Mouse (Mus musculus) layer of hippocampus, postnatal 25 days (tissue): ENCODE data around the gene Gm4969. TPM values are rescaled to one million over a fixed set of nuclear protein-coding genes. Genes with fewer than 3 reads are reported as not detected.

Source experiments
- DNase-seq, 2 experiments: peaks; one replicate each; pipeline ENCODE4 v3.0.0; 2022; ENCODE audit warnings: mixed read lengths in 2 of 2, low spot score in 1 of 2; ENCODE audit errors: extremely low spot score in 1 of 2
- total RNA-seq, 2 experiments: library from RNA; stranded (reverse); gene quantifications; 2 replicates each; pipeline ENCODE4 v1.2.3; 2021

Gene Gm4969
- total RNA-seq, 2 experiments from 2014 or later: 0.42 to 0.49 TPM

GRCm38 (mm10) chr7:19137380-19137779 is 19.2 kb upstream of the Gm4969 start:
- DNase-seq: peak; percentile 52 to 79

DNA sequence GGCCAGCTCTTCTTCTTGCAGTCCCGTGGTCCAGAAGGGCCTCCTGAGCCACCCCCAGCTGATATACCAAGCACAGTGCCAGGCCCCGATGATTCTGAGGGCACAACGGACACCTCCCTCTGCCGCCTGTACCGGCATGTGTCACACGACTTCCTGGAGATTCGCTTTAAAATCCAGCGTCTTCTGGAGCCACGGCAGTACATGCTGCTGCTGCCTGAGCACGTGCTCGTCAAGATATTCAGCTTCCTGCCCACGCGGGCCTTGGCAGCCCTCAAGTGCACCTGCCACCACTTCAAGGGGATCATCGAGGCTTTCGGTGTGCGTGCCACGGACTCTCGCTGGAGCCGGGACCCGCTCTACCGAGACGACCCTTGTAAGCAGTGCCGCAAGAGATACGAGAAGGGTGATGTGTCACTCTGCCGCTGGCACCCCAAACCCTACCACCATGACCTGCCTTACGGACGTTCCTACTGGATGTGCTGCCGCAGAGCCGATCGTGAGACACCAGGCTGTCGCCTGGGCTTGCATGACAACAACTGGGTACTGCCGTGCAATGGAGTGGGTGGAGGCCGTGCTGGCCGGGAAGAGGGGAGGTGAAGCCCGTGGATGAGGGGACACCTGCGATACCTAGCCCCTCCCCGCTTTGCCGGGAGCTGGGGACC is 18.6 kb upstream of the Gm4969 start:
- DNase-seq: no peak

DNA sequence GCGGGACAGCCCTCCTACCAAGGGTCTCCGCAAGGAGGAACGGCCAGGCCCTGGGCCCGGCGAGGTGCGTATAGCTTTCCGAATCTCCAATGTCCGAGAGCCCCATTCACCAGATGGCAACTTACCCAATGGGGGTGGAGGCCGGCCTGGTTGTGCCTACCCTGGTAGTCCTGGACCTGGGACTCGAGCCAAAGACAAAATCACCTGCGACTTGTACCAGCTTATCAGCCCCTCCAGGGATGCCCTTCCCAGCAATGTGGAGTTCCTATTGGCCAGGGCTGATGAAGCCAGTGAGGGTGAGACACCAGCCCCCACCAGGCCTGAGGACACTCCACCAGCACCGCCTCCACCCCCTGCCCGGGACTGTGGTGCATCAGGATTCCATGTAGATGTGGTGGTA is 18.0 kb upstream of the Gm4969 start:
- DNase-seq: no peak

GRCm38 (mm10) chr7:19131324-19131848 is 13.2 kb upstream of the Gm4969 start:
- peak; percentile 87 to 94 for DNase-seq

GRCm38 (mm10) chr7:19130657-19131056 is 12.5 kb upstream of the Gm4969 start:
- no peak for DNase-seq

DNA sequence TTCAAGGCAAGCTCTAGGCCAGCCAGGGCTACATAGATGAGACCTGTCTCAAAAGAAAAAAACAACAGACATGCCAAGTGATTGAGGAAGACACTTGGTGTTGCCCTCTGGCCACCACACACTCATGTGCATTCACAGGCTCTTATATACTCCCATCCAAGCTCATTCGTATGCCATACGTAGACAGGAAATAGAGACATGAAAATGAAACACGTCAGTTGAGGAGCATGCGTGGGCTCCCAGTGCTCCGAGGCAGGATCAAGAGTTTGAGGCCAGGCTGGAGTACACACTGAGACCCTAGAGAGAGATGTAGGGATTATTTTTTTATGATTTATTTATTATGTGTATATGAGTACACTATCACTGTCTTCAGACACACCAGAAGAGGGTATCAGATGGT is 11.2 kb upstream of the Gm4969 start:
- no peak for DNase-seq

- DNase-seq: no peak
These were observed 9.6 kb upstream of the Gm4969 start for GRCm38 (mm10) chr7:19127744-19128143.

DNA sequence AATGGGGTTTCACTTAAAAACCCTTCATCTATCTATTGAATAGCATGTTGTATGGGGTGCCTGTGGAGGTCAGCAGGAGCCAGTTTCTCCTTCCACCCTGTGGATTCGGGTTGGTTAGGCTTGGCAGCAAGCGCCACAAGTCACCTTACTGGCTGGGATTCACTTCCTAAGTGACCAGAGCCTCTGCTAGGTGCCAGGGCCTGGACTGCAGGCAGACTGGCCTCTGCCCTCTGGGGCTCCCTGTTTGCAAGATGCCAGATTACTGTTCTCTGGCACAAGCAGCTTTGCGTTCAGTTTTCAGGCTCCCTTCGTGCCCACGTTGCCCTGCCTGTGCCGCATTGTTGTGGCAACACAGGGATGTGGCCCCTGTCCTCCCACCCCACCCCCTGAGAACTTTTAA is 6.5 kb upstream of the Gm4969 start:
- no peak for DNase-seq

- DNase-seq: no peak
These were observed 3.5 kb upstream of the Gm4969 start for GRCm38 (mm10) chr7:19121686-19122085.

GRCm38 (mm10) chr7:19119631-19120429 is 1.7 kb upstream of the Gm4969 start, which contains the start of gene Fbxo46:
TSS of gene Fbxo46 (plus strand) at chr7:19119859.
- peak; percentile 79 to 82 for DNase-seq

DNA sequence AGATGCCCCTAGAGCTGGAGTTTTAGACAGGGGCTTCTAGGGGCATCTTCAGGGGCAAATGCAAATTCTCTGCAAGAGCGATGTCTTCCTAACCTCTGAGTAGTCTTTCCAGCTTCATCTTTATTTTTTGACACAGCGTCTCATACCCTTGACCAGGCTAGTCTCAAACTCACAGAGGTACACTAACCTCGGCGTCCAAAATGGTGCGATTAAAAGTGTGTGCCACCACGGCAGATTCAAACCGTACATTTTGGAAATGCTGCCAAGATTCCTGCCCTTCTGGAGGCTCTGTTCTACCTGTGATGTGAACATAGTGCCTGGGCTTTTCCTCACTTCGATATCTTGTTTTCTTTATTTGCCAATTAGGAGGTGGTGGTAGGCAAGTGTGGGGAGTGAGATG is 915 bp upstream of the Gm4969 start:
- no peak for DNase-seq

GRCm38 (mm10) chr7:19109565-19109964 is 8.6 kb downstream of the Gm4969 start:
- no peak for DNase-seq

DNA sequence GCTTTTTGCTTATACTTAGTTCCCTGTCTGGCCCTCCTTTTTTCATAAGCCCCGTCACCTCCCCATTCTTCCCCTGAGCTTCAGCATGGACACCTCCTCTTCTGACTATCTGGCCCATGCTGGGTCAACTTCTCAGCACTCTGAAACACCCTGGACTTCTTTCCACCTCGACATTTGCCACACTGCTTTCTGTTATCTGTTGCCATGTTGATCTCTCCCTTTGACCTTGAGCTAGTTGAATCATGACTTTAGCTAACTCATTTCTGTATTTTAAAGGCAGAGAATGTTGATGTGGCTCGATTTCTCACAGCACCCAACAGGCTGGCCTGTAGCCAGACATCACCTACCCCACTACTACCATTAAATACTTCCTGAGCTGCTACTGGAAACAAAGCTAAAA is 10.7 kb downstream of the Gm4969 start:
- no peak for DNase-seq

- no peak for DNase-seq
These were observed 13.7 kb downstream of the Gm4969 start for GRCm38 (mm10) chr7:19104486-19104885.

DNA sequence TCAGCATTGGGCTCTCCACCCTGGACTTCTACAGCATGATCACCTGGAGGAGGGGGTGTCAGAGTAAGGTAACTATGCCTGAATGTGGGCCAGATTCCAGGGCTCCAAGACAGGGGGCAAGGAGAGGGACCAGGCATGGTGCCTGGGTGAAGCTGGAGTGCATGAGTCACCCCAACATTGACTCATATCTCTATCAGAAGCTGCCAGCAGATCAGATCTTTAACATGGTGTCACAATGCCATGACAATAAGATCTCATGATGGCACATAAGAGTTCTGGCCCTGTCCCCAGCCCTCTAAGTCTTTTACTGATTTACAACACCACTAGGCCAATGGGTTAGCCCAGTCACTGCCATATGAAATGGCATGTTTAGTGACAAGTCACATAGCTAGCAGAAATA is 14.4 kb downstream of the Gm4969 start:
- no peak for DNase-seq

- no peak for DNase-seq
These were observed 17.9 kb downstream of the Gm4969 start for GRCm38 (mm10) chr7:19100290-19100689.

DNA sequence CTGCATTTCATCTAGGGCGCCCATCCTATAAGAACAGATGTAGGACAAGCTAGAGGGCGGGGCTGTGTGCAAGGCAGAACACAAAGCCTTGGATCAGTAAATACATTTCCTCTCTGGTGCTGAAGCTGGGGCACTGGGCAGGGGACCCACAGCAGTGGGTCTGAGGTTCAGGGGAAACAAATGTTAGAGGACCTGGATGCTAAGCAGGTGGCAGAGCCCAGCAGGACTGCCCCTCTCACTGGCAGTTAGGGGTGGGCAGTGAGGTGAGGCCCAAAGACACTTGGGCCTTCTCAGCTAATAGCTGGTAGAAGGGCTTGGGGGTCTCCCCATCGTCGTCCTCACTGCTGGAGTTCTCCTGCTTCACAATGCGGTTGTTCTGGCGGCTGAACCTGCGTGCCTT is 19.4 kb downstream of the Gm4969 start:
- DNase-seq: no peak

- no peak for DNase-seq
These were observed 20.3 kb downstream of the Gm4969 start for GRCm38 (mm10) chr7:19097863-19098262.

DNA sequence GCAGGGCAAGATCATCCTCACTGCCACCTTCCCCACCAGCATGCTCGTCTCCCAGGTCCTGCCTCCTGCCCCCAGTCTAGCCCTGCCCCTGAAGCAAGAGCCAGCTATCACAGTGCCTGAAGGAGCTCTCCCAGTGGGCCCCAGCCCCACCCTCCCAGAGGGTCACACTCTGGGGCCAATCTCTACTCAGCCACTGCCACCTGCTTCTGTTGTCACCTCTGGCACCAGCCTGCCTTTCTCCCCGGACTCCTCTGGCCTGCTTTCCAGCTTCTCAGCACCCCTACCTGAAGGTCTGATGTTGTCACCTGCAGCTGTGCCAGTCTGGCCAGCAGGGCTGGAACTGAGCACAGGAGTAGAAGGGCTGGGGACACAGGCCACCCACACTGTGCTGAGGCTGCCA is 21.0 kb downstream of the Gm4969 start:
- no peak for DNase-seq

GRCm38 (mm10) chr7:19096421-19096976 is 21.7 kb downstream of the Gm4969 start:
- DNase-seq: no peak

GRCm38 (mm10) chr7:19095751-19096110 is 22.4 kb downstream of the Gm4969 start:
- no peak for DNase-seq
